Mouse (Mus musculus) cerebellum, adult 2 months (tissue): ENCODE data around the gene Brd4.

Source experiments
- CTCF ChIP-seq: fragments of 200-500 bp; IDR thresholded peaks from 2 replicates; pipeline ENCODE4 v1.5.1; 2011; ENCODE audit warnings: low read depth, mild to moderate bottlenecking, control low read depth, low read length, moderate library complexity, borderline replicate concordance; ENCODE audit not compliant: insufficient read depth
- POLR2A ChIP-seq: fragments of 200-500 bp; IDR thresholded peaks from 2 replicates; pipeline ENCODE4 v1.6.1; 2011; ENCODE audit warnings: low read length, control low read depth, borderline replicate concordance; ENCODE audit not compliant: insufficient read depth

- TF ChIP-seq CTCF (no peak), POLR2A (no peak)
Measured at GRCm38 (mm10) chr17:32317032-32317431, 32.5 kb upstream of the Brd4 start.
